Comparison of ENCODE assay signal across 15 mouse cellular contexts in genomic region chr6:93133940-93134339, GRCm38 (mm10).
"Had no signal": no experiment of that assay in that cellular context is flagged by ENCODE, and none has a peak within 500 bp of the region (broad histone marks: within the 10 kb centered on the region; RNA-seq: fewer than 3 reads in every experiment).

No protein-coding gene starts in this region.

- DNase-seq: kidney, adult 2 months; kidney, postnatal 25 days; layer of hippocampus, adult 9-11 months; liver, embryonic 13.5 days; lung, adult 2 months; lung, postnatal 10 days; right cerebral cortex, postnatal 25 days; thymus, adult 18-20 months; thymus, postnatal 14 days; thymus, postnatal 4 days had no signal

- H3K36me3 ChIP-seq: liver, embryonic 13.5 days; midbrain, embryonic 13.5 days had no signal

- H3K27ac ChIP-seq: kidney, postnatal 0 days; layer of hippocampus, adult 2 months; liver, embryonic 13.5 days; macrophage; midbrain, embryonic 13.5 days had no signal

- H3K4me3 ChIP-seq: layer of hippocampus, adult 2 months; liver, embryonic 13.5 days; midbrain, embryonic 13.5 days had no signal

- H3K9ac ChIP-seq: liver, embryonic 13.5 days; midbrain, embryonic 13.5 days had no signal

- H3K9me3 ChIP-seq: liver, embryonic 13.5 days; midbrain, embryonic 13.5 days had no signal

- H3K4me1 ChIP-seq: liver, embryonic 13.5 days; midbrain, embryonic 13.5 days had no signal

- H3K27me3 ChIP-seq: liver, embryonic 13.5 days; midbrain, embryonic 13.5 days had no signal

- ATAC-seq: midbrain, embryonic 13.5 days; midbrain, embryonic 16.5 days had no signal

- H3K4me2 ChIP-seq: liver, embryonic 13.5 days; midbrain, embryonic 13.5 days had no signal
